Comparison of ENCODE assay signal across 22 mouse cellular contexts in the genomic region with DNA sequence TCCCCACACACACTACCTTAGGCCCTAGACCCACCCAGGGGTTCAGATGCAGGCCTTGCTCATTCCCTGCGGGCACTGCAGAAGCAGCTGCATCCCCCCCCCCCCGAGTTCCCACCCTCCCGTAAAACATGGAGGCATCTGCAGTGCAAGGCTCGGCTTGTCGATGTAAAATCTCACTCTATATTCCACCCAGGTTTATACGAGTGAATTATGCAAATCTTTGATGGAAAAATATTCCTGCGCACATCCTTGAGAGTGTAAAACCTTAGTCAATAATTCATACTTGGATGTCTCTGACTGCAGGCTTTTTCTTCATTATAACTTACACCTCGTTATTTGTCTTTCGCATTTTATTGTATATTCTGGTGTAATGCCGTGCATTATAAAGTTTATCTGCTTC.
DNase-seq lines count a peak whose midpoint lies in the region; ATAC-seq lines count a peak whose summit lies in the region.
"Had no signal": no experiment of that assay in that cellular context is flagged by ENCODE, and none has a peak within 500 bp of the region (broad histone marks: within the 10 kb centered on the region; RNA-seq: fewer than 3 reads in every experiment).

No protein-coding gene starts in this region.

- peak overlapping the region; percentile 31; the same call in 1 of the 2 replicates for H3K27ac ChIP-seq in forebrain, embryonic 13.5 days
- H3K27ac ChIP-seq in forebrain, embryonic 11.5 days (ENCODE audit: low read depth, low read length): no peak overlapping the region
- peak overlapping the region; percentile 50; the same call in 1 of the 2 replicates for H3K27ac ChIP-seq in forebrain, embryonic 14.5 days (ENCODE audit: low read depth, low read length)
- peak overlapping the region; percentile 30; the same call in 1 of the 2 replicates for H3K27ac ChIP-seq in hindbrain, embryonic 15.5 days (replicated peaks)
- peak overlapping the region; percentile 73 for H3K27ac ChIP-seq in midbrain, embryonic 16.5 days (ENCODE audit: low read length)
- H3K27ac ChIP-seq: kidney, postnatal 0 days; limb, embryonic 10.5 days; liver, embryonic 15.5 days; lung, embryonic 15.5 days had no signal

- H3K9ac ChIP-seq in forebrain, embryonic 13.5 days: no peak overlapping the region
- no peak overlapping the region for H3K9ac ChIP-seq in forebrain, embryonic 11.5 days (ENCODE audit: low read length)
- H3K9ac ChIP-seq in forebrain, embryonic 14.5 days (ENCODE audit: low read length): no peak overlapping the region
- H3K9ac ChIP-seq in hindbrain, embryonic 15.5 days: no peak overlapping the region
- H3K9ac ChIP-seq in midbrain, embryonic 16.5 days (ENCODE audit: low read depth, low read length): peak overlapping the region; percentile 32; the same call in 1 of the 2 replicates
- H3K9ac ChIP-seq: liver, embryonic 15.5 days; lung, embryonic 15.5 days had no signal

- H3K4me3 ChIP-seq in forebrain, embryonic 13.5 days: no peak overlapping the region
- H3K4me3 ChIP-seq in forebrain, embryonic 11.5 days (ENCODE audit: low read depth, low read length): no peak overlapping the region
- H3K4me3 ChIP-seq in forebrain, embryonic 14.5 days (ENCODE audit: low read depth, low read length): no peak overlapping the region
- no peak overlapping the region for H3K4me3 ChIP-seq in hindbrain, embryonic 15.5 days
- H3K4me3 ChIP-seq in midbrain, embryonic 16.5 days (ENCODE audit: low read depth, low read length): no peak overlapping the region
- H3K4me3 ChIP-seq: limb, embryonic 10.5 days; liver, embryonic 15.5 days; lung, embryonic 15.5 days; megakaryocyte, embryonic 14.5 days had no signal

- ATAC-seq in forebrain, embryonic 13.5 days: no peak
- ATAC-seq in forebrain, embryonic 11.5 days (replicated peaks; ENCODE audit: low FRiP score): no peak
- no peak for ATAC-seq in forebrain, embryonic 14.5 days
- no peak for ATAC-seq in hindbrain, embryonic 15.5 days (ENCODE audit: low FRiP score, low read depth)
- ATAC-seq in midbrain, embryonic 16.5 days: peak; percentile 64; the same call in 1 of the 2 replicates
- ATAC-seq in granulocyte monocyte progenitor cell, adult 5-6 weeks (replicated peaks; ENCODE audit: poor library complexity, severe bottlenecking): no peak
- ATAC-seq: inflammation-experienced regulatory T-cells, adult 6 months had no signal

- no peak for DNase-seq in forebrain, embryonic 11.5 days (ENCODE audit: low spot score)
- no peak for DNase-seq in forebrain, embryonic 14.5 days (ENCODE audit: low spot score)
- DNase-seq in right cerebral cortex, adult 18-20 months: no peak
- no peak for DNase-seq in gastrocnemius, adult 8-10 months (ENCODE audit: low spot score in 2 of 2)
- DNase-seq: adrenal gland, postnatal 25 days; cerebellum, adult 11 months; cerebellum, postnatal 14 days; gastrocnemius, postnatal 36 days; kidney, adult 2 months; liver; lung, postnatal 36 days; right cerebral cortex, postnatal 14 days had no signal

- 73% methylated on average over 10 of the region's 10 CpGs for WGBS in forebrain, embryonic 13.5 days
- WGBS in forebrain, embryonic 11.5 days: 81% methylated on average over 10 of the region's 10 CpGs
- 74% methylated on average over 10 of the region's 10 CpGs for WGBS in forebrain, embryonic 14.5 days
- WGBS in hindbrain, embryonic 15.5 days: 68% methylated on average over 10 of the region's 10 CpGs
- WGBS in midbrain, embryonic 16.5 days: 54% methylated on average over 10 of the region's 10 CpGs

- peaks cover 34% of the 10 kb centered on the region for H3K4me1 ChIP-seq in forebrain, embryonic 13.5 days
- H3K4me1 ChIP-seq in forebrain, embryonic 11.5 days (replicated peaks; ENCODE audit: control insufficient read depth, insufficient read depth, low read length): no peaks in the 10 kb centered on the region
- peaks cover 2% of the 10 kb centered on the region for H3K4me1 ChIP-seq in forebrain, embryonic 14.5 days (ENCODE audit: control insufficient read depth, insufficient read depth, low read length)
- H3K4me1 ChIP-seq in hindbrain, embryonic 15.5 days (replicated peaks): peaks cover 24% of the 10 kb centered on the region
- peaks cover 17% of the 10 kb centered on the region for H3K4me1 ChIP-seq in midbrain, embryonic 16.5 days (ENCODE audit: control insufficient read depth, insufficient read depth, low read length)
- H3K4me1 ChIP-seq: limb, embryonic 10.5 days; liver, embryonic 15.5 days had no signal

- no peaks in the 10 kb centered on the region for H3K27me3 ChIP-seq in forebrain, embryonic 13.5 days
- no peaks in the 10 kb centered on the region for H3K27me3 ChIP-seq in forebrain, embryonic 11.5 days (ENCODE audit: control insufficient read depth, insufficient read depth, low read length)
- H3K27me3 ChIP-seq in forebrain, embryonic 14.5 days (replicated peaks; ENCODE audit: control insufficient read depth, insufficient read depth, low read length): no peaks in the 10 kb centered on the region
- no peaks in the 10 kb centered on the region for H3K27me3 ChIP-seq in hindbrain, embryonic 15.5 days
- no peaks in the 10 kb centered on the region for H3K27me3 ChIP-seq in midbrain, embryonic 16.5 days (ENCODE audit: control insufficient read depth, insufficient read depth, low read depth, low read length)
- H3K27me3 ChIP-seq: liver, embryonic 15.5 days; lung, embryonic 15.5 days had no signal

- no peaks in the 10 kb centered on the region for H3K9me3 ChIP-seq in forebrain, embryonic 13.5 days (replicated peaks)
- no peaks in the 10 kb centered on the region for H3K9me3 ChIP-seq in forebrain, embryonic 11.5 days (ENCODE audit: control insufficient read depth, low read length)
- H3K9me3 ChIP-seq in forebrain, embryonic 14.5 days (replicated peaks; ENCODE audit: control insufficient read depth, low read length): no peaks in the 10 kb centered on the region
- H3K9me3 ChIP-seq in hindbrain, embryonic 15.5 days: no peaks in the 10 kb centered on the region
- no peaks in the 10 kb centered on the region for H3K9me3 ChIP-seq in midbrain, embryonic 16.5 days (replicated peaks; ENCODE audit: control insufficient read depth, low read length, poor library complexity, severe bottlenecking)
- H3K9me3 ChIP-seq: limb, embryonic 10.5 days; liver, embryonic 15.5 days; lung, embryonic 15.5 days; megakaryocyte, embryonic 14.5 days had no signal

- H3K36me3 ChIP-seq in forebrain, embryonic 13.5 days (ENCODE audit: poor library complexity, severe bottlenecking): peaks cover 12% of the 10 kb centered on the region
- H3K36me3 ChIP-seq in forebrain, embryonic 11.5 days (ENCODE audit: control insufficient read depth, insufficient read depth, low read length): no peaks in the 10 kb centered on the region
- peaks cover 15% of the 10 kb centered on the region for H3K36me3 ChIP-seq in forebrain, embryonic 14.5 days (ENCODE audit: control insufficient read depth, insufficient read depth, low read length)
- H3K36me3 ChIP-seq in hindbrain, embryonic 15.5 days: no peaks in the 10 kb centered on the region
- 0 out of 2 replicates have a peak, but pooled peaks cover 2% of the 10 kb centered on the region for H3K36me3 ChIP-seq in midbrain, embryonic 16.5 days (ENCODE audit: control insufficient read depth, insufficient read depth, low read length)
- H3K36me3 ChIP-seq: limb, embryonic 10.5 days; liver, embryonic 15.5 days; lung, embryonic 15.5 days had no signal

- no peak overlapping the region for H3K4me2 ChIP-seq in forebrain, embryonic 13.5 days
- no peak overlapping the region for H3K4me2 ChIP-seq in forebrain, embryonic 11.5 days (ENCODE audit: low read depth, low read length, severe bottlenecking)
- no peak overlapping the region for H3K4me2 ChIP-seq in forebrain, embryonic 14.5 days (ENCODE audit: low read length)
- no peak overlapping the region for H3K4me2 ChIP-seq in hindbrain, embryonic 15.5 days
- no peak overlapping the region for H3K4me2 ChIP-seq in midbrain, embryonic 16.5 days (ENCODE audit: low read length)
- H3K4me2 ChIP-seq: liver, embryonic 15.5 days; lung, embryonic 15.5 days had no signal
